Mouse (Mus musculus) kidney, adult 11 months (tissue): ENCODE measurements around the gene Kcnj9.
A peak's percentile ranks its signal among the peaks of the same experiment; 100 is the strongest.

Experiments
- DNase-seq: peaks from one replicate; pipeline ENCODE4 v3.0.0; 2022

Gene Kcnj9

GRCm38 (mm10) chr1:172311921-172312767, 17.0 kb downstream of the Kcnj9 start:
- DNase-seq = peak; percentile 92

- DNase-seq = peak; percentile 83
Measured at GRCm38 (mm10) chr1:172311248-172311906, 17.7 kb downstream of the Kcnj9 start.

GRCm38 (mm10) chr1:172309699-172310398, 19.3 kb downstream of the Kcnj9 start:
- peak; percentile 91 for DNase-seq

- DNase-seq = no peak
Measured at GRCm38 (mm10) chr1:172308409-172308808, 20.7 kb downstream of the Kcnj9 start.

- no peak for DNase-seq
Measured at GRCm38 (mm10) chr1:172307936-172308335, 21.2 kb downstream of the Kcnj9 start.

- DNase-seq = no peak
Measured at GRCm38 (mm10) chr1:172306885-172307284, 22.2 kb downstream of the Kcnj9 start.

GRCm38 (mm10) chr1:172306196-172306595, 22.9 kb downstream of the Kcnj9 start:
- no peak for DNase-seq

- no peak for DNase-seq
Measured at GRCm38 (mm10) chr1:172305635-172306034, 23.5 kb downstream of the Kcnj9 start.

- no peak for DNase-seq
Measured at GRCm38 (mm10) chr1:172305153-172305552, 24.0 kb downstream of the Kcnj9 start.

- no peak for DNase-seq
Measured at GRCm38 (mm10) chr1:172304443-172304842, 24.7 kb downstream of the Kcnj9 start.

- no peak for DNase-seq
Measured at GRCm38 (mm10) chr1:172302851-172303250, 26.3 kb downstream of the Kcnj9 start.

- DNase-seq = no peak
Measured at GRCm38 (mm10) chr1:172302311-172302710, 26.8 kb downstream of the Kcnj9 start.

- no peak for DNase-seq
Measured at GRCm38 (mm10) chr1:172301180-172301579, 27.9 kb downstream of the Kcnj9 start.

- DNase-seq = peak; percentile 30
Measured at GRCm38 (mm10) chr1:172300247-172300646, 28.9 kb downstream of the Kcnj9 start.

- no peak for DNase-seq
Measured at GRCm38 (mm10) chr1:172299528-172299927, 29.6 kb downstream of the Kcnj9 start.

- no peak for DNase-seq
Measured at GRCm38 (mm10) chr1:172297611-172298537, 31.2 kb downstream of the Kcnj9 start, which contains the start of gene Atp1a2. Gene Atp1a2, minus strand, starts transcription at chr1:172298064.

GRCm38 (mm10) chr1:172296816-172297510, 32.2 kb downstream of the Kcnj9 start:
- no peak for DNase-seq

- no peak for DNase-seq
Measured at GRCm38 (mm10) chr1:172295751-172296197, 33.3 kb downstream of the Kcnj9 start.

GRCm38 (mm10) chr1:172293449-172293848, 35.7 kb downstream of the Kcnj9 start:
- no peak for DNase-seq

- no peak for DNase-seq
Measured at GRCm38 (mm10) chr1:172292880-172293279, 36.2 kb downstream of the Kcnj9 start.

GRCm38 (mm10) chr1:172289617-172289946, 39.5 kb downstream of the Kcnj9 start:
- no peak for DNase-seq
